Mouse (Mus musculus) embryo, embryonic 10 days (tissue): ENCODE measurements around the gene Hprt.
A peak's percentile ranks its signal among the peaks of the same experiment; 100 is the strongest.

Experiments used
- DNase-seq: peaks from one replicate; pipeline ENCODE4 v3.0.0-alpha.2; 2015; ENCODE audit warnings: low spot score

The Hprt gene

GRCm38 (mm10) chrX:53041006-53041405, 53.1 kb downstream of the Hprt start:
- no peak for DNase-seq

- DNase-seq = no peak
These were observed 57.4 kb downstream of the Hprt start for GRCm38 (mm10) chrX:53045187-53045903.

DNA sequence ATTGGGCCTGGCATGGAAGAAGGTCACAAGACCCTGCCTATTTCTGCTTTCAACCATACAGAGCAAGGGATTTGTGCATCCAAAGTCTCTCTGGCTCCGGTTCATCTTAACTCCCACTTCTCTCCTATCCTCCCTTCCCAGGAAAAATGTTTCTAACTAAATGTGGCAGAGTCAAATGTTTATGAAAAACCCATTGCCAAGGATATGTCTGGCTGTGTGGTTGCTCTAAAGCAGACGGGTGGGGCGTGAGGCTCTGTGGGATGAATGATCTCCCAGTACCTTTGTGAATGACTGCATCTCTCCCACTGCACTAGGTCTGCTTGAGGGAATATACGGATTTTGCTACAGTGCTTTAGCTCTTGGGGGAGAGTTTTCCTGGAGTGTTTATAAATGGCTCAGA, 58.1 kb downstream of the Hprt start:
- no peak for DNase-seq

GRCm38 (mm10) chrX:53046911-53047310, 59.0 kb downstream of the Hprt start:
- no peak for DNase-seq

- DNase-seq = no peak
These were observed 61.3 kb downstream of the Hprt start for GRCm38 (mm10) chrX:53049196-53049595.

- DNase-seq = peak; percentile 56
These were observed 62.4 kb downstream of the Hprt start for GRCm38 (mm10) chrX:53050353-53050752.

DNA sequence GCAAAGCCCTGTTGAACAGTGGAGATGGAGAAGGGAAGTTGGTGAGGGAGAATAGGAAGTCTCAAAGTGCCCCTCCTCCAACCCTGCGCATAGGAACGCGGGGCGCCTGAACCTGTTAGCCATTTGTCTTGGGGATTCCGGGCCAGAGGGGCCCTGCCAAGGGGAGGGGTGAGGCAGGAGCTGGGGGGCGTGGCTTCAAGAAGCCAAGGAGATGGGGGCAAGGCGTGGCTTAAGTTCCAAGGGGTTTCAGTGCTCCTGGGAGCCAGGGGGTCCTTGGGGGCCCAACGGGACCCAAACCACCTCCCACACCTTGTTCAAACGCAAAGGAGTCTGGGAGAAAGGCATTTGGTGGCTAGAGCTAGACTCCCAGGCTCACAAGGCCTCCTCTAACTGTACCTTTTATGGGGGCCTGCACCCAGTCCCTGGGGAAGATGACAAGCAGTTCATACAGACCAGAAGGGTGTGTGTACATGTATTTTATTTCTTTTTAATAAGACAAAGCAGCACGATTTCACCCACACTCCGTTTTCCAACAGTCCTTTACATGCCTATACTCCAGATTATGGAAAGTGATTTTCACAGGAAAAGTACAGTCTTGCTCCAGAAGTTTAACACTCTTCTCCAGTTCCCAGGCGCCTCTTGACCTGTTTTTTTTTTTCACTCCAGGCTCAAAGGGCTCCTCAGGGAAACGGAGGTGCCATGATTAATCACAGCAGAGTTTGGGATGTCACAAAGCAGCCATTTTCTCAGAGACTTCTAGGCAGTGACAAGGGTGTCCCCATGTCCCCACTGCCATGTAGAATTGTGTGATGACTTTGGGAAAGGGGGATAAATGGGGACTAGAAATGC, 64.9 kb downstream of the Hprt start:
- DNase-seq = peak; percentile 80

- no peak for DNase-seq
These were observed 65.9 kb downstream of the Hprt start for GRCm38 (mm10) chrX:53053885-53054284.

GRCm38 (mm10) chrX:53055771-53056170, 67.8 kb downstream of the Hprt start:
- DNase-seq = peak; percentile 54

DNA sequence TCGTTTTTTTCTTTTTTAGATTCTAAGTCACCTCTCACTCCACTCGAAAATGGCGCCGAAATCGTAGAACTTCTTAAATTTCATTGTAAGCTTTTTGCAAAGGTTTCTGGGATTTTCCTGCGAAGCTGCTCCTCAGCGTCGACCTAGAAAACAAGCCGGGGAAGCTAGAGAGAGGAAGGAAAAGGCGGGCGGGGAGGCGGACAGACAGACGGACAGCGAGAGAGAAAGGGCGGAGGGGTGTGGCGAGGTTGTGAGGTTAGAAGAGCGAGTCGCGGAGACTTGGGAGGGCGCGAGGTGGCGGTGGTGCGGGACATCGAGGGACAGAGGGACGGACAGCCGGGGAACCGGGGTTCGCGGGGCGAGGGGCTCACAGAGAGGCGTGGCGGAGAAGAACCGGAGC, 68.7 kb downstream of the Hprt start:
- DNase-seq = peak; percentile 51

DNA sequence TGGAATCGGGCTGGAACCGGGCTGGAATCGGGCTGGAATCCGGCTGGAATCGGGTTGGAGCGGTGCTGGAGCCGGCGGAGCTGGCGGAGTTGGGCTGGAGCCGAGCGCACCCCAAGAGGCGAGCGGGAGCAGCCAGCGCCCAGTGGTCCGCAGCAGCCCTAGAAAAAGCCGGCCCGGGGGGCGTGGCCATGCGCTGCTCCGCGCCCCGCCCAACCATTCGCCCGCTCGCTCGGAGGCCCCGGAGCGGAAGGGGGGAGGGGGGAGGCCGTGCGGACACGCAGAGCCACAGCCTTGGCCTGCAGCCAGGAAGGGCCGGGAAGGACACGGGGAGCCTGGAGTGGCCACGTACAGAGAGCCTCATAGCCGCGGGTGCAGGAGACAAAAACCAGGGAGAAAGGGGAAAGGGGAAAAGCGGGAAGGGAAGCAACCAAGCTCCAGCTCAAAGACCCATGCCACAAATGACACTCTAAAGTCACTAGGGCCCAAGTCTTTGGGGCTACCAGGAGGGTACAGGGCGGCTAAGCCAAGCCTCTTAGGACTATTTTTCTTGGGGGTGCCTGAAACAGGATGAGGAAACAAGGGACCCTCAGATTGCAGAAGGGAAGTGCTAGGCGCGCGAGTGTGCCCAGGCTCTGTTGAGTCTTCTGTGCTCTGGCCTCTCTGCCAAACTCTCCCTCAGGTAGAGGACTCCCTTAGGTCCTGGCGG, 69.3 kb downstream of the Hprt start:
- DNase-seq = peak; percentile 78

DNA sequence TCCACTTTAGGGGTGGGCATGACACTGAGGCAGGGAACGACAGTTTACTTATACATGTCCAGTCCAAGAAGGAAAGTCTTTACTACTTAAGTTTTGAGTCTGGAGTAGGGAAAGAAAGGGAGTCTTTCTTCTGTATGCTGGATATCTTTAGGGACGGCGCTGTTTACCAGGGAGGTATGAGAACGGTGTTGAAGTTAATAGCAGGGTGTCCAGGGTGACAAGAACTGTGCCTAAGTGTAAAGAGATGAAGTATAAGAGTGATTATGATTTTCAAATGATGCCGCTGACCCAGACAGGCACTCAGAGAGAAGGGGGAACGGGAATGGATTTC, 69.8 kb downstream of the Hprt start:
- DNase-seq = no peak

DNA sequence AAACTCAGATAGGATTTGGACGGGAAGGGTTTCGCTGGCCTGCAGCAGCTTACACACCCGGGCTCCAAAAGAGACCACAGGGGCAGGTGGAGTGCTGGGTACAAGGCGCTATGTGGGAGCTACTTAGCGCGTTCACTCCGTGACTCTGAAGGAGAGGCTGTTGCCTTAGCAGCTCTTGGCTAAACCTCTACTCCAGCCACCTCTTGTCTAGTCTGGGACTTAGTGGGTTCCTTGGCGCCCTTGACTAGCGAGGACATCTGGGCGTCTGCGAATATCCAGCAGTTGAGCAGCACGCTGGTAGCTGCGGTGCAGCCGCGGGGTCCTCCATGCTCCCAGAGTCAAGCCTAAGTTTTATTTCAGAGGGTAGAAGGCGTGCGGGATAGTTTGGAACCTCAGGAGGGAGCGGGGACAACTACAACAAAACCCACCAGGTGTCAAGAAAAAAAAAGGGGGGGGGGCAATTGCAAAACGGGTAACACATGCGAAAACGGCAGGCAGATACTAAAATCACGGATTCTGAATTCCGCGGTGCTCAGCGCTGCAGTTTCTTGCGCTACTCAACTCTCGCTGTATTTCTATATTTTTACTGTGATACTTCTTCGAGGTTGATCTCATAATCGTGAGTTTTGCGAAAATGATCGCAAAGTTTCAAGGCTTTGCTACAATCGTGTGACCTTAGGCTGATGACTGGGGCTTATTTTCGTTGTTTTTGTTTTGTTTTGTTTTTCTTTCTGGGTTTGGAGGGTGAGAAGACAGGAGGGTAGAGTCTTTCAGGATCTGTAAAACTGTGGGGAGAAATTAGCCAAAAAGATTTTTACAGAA, 70.7 kb downstream of the Hprt start:
- DNase-seq = peak; percentile 36

DNA sequence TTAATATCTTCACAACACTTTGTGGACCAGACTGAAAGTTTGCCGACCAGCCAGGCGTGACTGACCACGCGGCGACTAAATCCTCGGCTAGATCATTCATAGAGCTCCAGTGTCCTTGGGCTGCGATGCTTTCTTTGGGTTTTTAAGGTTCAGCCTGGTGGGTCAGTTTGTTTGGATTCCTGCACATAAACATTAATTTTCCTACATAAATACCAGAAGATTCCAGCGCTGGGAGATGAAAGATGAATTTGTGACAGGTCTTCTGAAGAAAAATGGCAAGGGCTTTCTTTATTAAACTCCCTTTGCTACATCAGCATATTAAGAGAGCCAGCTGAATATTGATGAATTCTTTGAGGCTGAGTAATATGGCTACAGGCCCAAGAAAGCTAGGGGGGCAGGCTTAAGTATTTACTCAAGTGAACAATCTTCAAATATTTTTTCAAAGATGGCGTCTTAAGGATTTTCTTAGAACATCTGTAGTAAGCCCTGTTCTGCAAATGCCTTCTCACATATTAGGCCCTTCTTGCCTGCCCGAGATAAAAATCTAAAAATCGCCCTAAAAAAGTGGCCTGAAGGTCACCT, 71.6 kb downstream of the Hprt start:
- DNase-seq = no peak

- no peak for DNase-seq
These were observed 76.5 kb downstream of the Hprt start for GRCm38 (mm10) chrX:53064406-53064805.
